Mouse (Mus musculus): ENCODE data around the gene Fpgs. TPM values are rescaled to one million over a fixed set of nuclear protein-coding genes. Genes with fewer than 3 reads are reported as not detected.

Fpgs gene
- polyA plus RNA-seq, 1 experiment from 2014 or later: 22.7 TPM

DNA sequence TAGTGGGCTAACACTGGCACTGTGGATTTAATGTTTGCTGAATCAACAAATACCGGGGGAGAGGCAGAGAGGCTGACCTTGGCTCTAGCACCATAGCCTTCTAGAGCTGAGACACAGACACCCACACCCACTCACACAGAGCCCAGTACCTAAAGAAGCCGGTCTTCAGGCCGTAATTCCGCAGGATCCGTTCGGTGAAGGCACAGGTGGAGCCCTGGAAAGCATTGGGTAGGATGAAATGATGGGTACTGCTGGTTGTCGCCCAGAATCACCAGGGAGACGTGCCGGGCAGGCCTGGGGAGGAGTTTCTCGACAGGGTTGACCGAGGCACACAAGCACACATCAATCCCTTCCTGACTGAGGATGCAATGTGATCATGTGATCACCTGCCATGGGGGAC, 12.9 kb downstream of the Fpgs start:
- no peaks in the 10 kb centered on the region for H3K27me3 ChIP-seq
- H3K4me2 ChIP-seq: no peak overlapping the region
- 85% methylated on average over 11 of the region's 11 CpGs for WGBS
- ATAC-seq (ENCODE audit: low FRiP score, low read depth): no peak
- no peaks in the 10 kb centered on the region for H3K9me3 ChIP-seq
- H3K27ac ChIP-seq (replicated peaks): no peak overlapping the region
- no peak overlapping the region for H3K9ac ChIP-seq
- H3K36me3 ChIP-seq: peaks cover 15% of the 10 kb centered on the region
- peaks cover 23% of the 10 kb centered on the region for H3K4me1 ChIP-seq (replicated peaks)
- no peak overlapping the region for H3K4me3 ChIP-seq

DNA sequence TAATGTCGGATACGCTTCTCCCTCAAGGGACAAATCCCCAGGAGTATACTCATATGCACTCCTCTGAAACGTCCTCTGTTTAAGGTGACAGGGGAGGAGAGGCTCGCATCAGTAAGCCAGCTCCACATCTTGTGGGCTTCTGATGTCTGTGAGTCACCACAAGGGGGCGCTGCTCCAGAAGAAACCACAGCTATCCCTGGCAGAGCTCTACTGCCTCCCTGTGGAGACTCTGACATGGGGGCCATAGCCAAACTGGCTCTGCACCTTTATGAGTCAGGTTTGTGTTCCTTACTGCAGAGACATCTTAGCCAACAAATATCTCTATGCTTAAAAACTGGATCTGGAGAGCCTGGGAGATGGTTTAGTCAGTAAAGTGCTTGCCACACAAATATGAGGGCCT, 14.5 kb downstream of the Fpgs start:
- Histone ChIP-seq H3K4me3 (no peak overlapping the region), H3K36me3 (peaks cover 27% of the 10 kb centered on the region), H3K27me3 (no peaks in the 10 kb centered on the region), H3K9ac (no peak overlapping the region), H3K4me1 (replicated peaks) (peaks cover 23% of the 10 kb centered on the region), H3K4me2 (no peak overlapping the region), H3K9me3 (no peaks in the 10 kb centered on the region), H3K27ac (replicated peaks) (no peak overlapping the region)
- no peak for ATAC-seq (ENCODE audit: low FRiP score, low read depth)
- 14% methylated on average over 5 of the region's 5 CpGs for WGBS

DNA sequence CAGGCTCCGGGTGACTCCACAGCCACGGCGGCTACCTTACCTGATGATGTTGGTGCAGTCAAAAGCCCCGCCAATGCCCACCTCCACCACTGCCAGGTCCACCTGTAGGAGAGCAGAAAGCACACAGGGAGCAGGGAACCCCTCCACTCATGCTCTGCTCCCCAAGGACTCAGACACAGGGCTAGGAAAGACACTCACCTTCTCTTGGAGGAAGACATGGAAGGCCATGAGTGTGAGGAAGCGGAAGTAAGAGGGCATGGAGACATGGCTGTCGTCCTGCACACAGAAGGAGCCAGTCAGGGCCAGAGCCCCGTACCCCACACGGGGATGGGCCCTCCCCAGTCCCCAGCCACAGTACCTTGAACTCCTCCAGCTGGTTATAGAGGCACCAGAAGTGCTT, 16.4 kb downstream of the Fpgs start:
- H3K36me3 ChIP-seq: peaks cover 31% of the 10 kb centered on the region
- no peak for ATAC-seq (ENCODE audit: low FRiP score, low read depth)
- H3K27me3 ChIP-seq: no peaks in the 10 kb centered on the region
- H3K27ac ChIP-seq (replicated peaks): no peak overlapping the region
- WGBS: 93% methylated on average over 8 of the region's 8 CpGs
- H3K4me2 ChIP-seq: no peak overlapping the region
- no peaks in the 10 kb centered on the region for H3K9me3 ChIP-seq
- H3K9ac ChIP-seq: no peak overlapping the region
- H3K4me3 ChIP-seq: no peak overlapping the region
- peaks cover 15% of the 10 kb centered on the region for H3K4me1 ChIP-seq (replicated peaks)

DNA sequence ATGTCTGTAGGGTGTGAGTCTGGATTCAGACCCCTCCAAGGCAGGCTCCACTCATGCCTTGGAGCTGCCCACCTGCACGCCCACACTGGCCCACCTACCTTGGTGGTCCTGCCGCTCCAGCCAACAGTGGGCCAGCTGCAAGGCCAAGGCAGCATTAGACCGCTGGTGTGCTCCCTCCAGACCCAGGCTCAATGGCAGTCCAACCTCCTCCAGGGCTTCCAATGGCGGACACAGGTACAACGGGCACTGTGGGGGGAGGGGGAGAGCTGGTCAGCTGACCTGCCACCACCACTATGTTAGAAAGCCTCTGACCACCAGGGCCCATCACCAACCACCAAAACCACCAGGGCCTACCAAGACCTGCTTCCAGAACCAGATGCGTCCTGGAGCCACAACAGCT, 17.3 kb downstream of the Fpgs start:
- Histone ChIP-seq H3K9me3 (no peaks in the 10 kb centered on the region), H3K4me1 (replicated peaks) (0 out of 2 replicates have a peak, but pooled peaks cover 9% of the 10 kb centered on the region), H3K4me3 (no peak overlapping the region), H3K4me2 (no peak overlapping the region), H3K27ac (replicated peaks) (no peak overlapping the region), H3K9ac (no peak overlapping the region), H3K36me3 (peaks cover 35% of the 10 kb centered on the region), H3K27me3 (no peaks in the 10 kb centered on the region)
- WGBS: 94% methylated on average over 6 of the region's 6 CpGs
- no peak for ATAC-seq (ENCODE audit: low FRiP score, low read depth)

DNA sequence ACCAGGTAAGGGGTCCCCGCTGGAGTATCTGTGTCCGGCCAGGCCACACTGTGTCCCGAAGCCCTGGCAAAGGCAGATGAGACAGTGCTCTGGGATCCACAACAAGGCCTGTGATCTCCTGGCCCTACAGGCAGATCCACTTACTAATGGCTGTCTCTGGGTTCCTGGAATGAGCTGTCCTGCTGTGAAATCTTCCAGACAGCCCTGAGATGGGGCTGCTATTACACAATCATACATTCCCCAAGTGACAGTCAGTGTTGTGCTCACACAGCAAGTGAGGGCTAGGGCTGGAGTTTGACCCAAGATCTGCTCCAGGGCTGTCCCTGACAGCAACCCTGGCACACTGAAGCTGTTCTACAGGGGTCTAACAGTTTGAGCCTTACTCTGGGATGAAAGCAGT, 18.1 kb downstream of the Fpgs start:
- Histone ChIP-seq H3K9ac (no peak overlapping the region), H3K9me3 (no peaks in the 10 kb centered on the region), H3K36me3 (peaks cover 35% of the 10 kb centered on the region), H3K27me3 (no peaks in the 10 kb centered on the region), H3K4me3 (no peak overlapping the region), H3K4me1 (replicated peaks) (0 out of 2 replicates have a peak, but pooled peaks cover 3% of the 10 kb centered on the region), H3K27ac (replicated peaks) (no peak overlapping the region), H3K4me2 (no peak overlapping the region)
- WGBS: 94% methylated on average over 3 of the region's 3 CpGs
- ATAC-seq (ENCODE audit: low FRiP score, low read depth): no peak

DNA sequence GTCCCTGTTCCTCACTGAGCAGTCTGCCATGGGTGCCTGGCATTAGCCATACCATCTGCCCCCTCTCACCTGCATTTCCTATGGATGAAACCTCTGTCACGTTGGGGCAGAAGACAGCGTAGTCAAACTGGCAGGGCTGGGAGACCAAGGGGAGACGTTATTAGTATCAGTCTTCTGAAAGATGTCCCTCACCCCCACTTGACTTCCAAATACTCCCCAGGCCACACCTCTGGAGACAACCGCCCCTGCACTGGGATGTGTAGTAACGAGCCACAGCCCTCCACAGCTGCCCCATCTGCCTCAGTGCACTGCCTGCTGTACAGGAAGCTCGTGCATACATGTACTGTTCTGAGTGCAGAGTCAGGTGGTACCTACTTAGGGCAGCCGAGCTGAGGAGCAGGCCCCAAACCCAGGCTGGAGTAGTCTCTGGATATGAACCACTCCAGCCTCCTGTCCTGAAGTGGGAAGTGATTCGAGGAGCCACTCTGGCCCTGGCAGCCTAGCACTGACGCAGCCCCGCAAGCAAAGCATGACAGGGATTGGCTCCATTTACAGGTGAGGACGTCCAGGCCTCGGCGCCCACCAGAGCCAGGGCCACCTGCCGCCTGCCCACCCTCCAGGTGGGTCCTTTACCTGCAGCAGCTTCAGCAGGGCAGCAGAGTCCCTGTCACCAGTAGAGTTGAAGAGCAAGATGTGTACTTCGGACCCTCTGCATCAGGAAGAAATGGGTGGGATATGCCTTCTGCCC, 19.1 kb downstream of the Fpgs start:
- Histone ChIP-seq H3K9ac (no peak overlapping the region), H3K4me1 (replicated peaks) (peaks cover 8% of the 10 kb centered on the region), H3K4me2 (no peak overlapping the region), H3K36me3 (peaks cover 35% of the 10 kb centered on the region), H3K27ac (replicated peaks) (no peak overlapping the region), H3K27me3 (no peaks in the 10 kb centered on the region), H3K9me3 (no peaks in the 10 kb centered on the region), H3K4me3 (no peak overlapping the region)
- 93% methylated on average over 15 of the region's 15 CpGs for WGBS
- no peak for ATAC-seq (ENCODE audit: low FRiP score, low read depth)

DNA sequence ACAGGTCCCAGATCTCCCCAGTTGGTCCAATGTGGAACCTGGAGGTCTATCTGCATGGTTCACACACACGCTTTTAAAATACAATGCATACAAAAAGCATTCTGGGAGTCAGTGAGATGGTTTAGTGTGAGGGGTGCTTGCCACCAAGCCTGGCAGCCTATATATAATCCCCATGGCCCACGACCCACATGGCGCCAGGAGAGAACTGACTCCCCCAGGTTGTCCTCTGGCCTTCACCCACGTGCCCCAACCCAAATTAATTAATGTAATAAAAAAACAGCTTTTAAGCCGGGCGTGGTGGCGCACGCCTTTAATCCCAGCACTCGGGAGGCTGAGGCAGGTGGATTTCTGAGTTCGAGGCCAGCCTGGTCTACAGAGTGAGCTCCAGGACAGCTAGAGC, 20.2 kb downstream of the Fpgs start:
- no peak for ATAC-seq (ENCODE audit: low FRiP score, low read depth)
- H3K4me3 ChIP-seq: no peak overlapping the region
- H3K9ac ChIP-seq: no peak overlapping the region
- peaks cover 35% of the 10 kb centered on the region for H3K36me3 ChIP-seq
- H3K9me3 ChIP-seq: no peaks in the 10 kb centered on the region
- H3K4me1 ChIP-seq (replicated peaks): peaks cover 6% of the 10 kb centered on the region
- WGBS: 94% methylated on average over 10 of the region's 10 CpGs
- H3K27me3 ChIP-seq: no peaks in the 10 kb centered on the region
- H3K27ac ChIP-seq (replicated peaks): no peak overlapping the region
- H3K4me2 ChIP-seq: no peak overlapping the region

DNA sequence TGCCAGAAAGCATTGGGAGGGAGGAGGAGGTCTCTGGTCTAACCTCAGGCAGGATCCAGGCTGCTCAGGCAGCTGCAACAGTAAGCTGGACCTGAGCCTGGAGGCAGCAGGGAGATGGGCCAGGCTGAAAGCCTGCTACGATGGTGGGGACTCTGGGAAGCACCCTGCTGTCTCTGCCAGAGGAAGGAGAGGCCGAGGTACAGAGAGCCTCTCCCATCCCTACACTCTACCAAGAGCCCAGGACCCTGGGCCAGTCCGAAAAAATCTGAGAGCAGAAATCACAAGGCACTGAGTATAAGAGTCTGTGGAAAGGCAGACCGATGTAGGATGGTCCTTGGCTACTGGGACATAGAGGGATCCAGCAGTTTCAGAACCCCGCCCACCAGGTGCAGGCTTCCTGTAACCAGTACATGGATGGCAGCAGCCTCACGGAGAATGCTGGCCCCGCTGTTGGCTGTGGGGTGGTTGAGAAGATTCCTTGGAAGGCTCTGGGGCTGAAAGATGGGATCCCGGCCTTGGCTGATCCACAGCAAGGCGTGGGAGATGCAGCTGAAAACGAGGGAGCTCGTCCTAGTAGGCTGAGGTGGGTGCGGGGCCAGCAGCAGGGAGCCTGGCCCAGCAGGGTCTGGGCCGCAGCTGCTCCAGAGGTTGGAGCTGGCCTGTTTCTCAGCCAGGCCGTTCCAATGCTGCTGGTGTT, 21.1 kb downstream of the Fpgs start:
- Histone ChIP-seq H3K36me3 (peaks cover 35% of the 10 kb centered on the region), H3K27me3 (no peaks in the 10 kb centered on the region), H3K4me2 (no peak overlapping the region), H3K27ac (replicated peaks) (no peak overlapping the region), H3K4me3 (no peak overlapping the region), H3K4me1 (replicated peaks) (peaks cover 6% of the 10 kb centered on the region), H3K9me3 (no peaks in the 10 kb centered on the region), H3K9ac (no peak overlapping the region)
- 80% methylated on average over 14 of the region's 14 CpGs for WGBS
- ATAC-seq (ENCODE audit: low FRiP score, low read depth): no peak

DNA sequence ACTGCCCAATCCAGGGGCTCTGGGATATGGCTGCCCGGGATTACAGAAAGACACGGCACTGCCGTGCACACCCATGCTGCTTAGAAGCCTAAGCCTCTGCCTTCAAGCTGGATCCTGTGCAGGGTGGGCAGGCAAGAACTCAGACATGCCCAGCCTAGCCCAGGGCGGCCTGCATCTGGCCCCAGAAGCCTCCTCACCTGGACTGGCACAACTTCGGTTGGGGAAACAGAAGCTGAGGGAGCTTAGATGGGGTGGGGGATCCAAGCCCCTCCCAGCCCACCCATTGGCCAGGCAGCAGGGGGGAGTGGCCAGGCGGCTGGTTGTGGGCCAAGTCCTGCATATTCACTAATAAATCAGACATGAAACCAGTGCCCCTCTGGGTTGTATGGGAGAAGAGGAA, 22.2 kb downstream of the Fpgs start:
- no peaks in the 10 kb centered on the region for H3K27me3 ChIP-seq
- no peak overlapping the region for H3K4me3 ChIP-seq
- no peaks in the 10 kb centered on the region for H3K9me3 ChIP-seq
- ATAC-seq (ENCODE audit: low FRiP score, low read depth): no peak
- 70% methylated on average over 6 of the region's 6 CpGs for WGBS
- H3K4me1 ChIP-seq (replicated peaks): peaks cover 6% of the 10 kb centered on the region
- no peak overlapping the region for H3K9ac ChIP-seq
- H3K4me2 ChIP-seq: no peak overlapping the region
- peaks cover 27% of the 10 kb centered on the region for H3K36me3 ChIP-seq
- H3K27ac ChIP-seq (replicated peaks): no peak overlapping the region

DNA sequence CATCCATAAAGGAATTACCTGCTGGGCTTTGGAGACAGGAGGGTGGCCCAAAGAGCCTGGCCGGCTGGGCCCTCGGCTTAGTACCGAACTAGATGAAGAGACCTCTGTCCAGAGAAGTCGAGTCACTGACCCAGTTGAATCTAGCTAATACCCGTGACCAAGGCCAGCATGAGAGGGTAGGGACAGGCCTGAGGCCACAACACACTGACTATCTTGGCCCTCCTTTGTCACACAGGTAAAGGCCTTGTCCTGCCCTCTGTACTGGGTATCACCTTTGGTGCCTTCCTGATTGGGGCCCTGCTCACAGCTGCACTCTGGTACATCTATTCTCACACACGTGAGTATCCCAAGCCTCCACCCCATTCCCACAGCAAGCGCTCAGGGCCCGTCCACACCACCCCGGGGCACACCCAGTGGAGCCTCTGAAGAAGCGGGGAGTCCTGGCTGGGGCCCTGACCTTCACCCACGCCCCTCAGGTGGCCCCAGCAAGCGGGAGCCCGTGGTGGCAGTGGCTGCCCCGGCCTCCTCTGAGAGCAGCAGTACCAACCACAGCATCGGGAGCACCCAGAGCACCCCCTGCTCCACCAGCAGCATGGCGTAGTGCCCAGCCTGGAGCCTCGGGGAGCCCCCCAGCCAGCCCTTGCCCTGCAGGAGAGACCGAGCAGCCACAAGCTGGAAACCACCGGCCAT, 22.8 kb downstream of the Fpgs start:
- no peak overlapping the region for H3K4me3 ChIP-seq
- H3K9me3 ChIP-seq: no peaks in the 10 kb centered on the region
- H3K4me2 ChIP-seq: no peak overlapping the region
- no peak for ATAC-seq (ENCODE audit: low FRiP score, low read depth)
- no peak overlapping the region for H3K27ac ChIP-seq (replicated peaks)
- WGBS: 87% methylated on average over 19 of the region's 19 CpGs
- peaks cover 6% of the 10 kb centered on the region for H3K4me1 ChIP-seq (replicated peaks)
- H3K36me3 ChIP-seq: peaks cover 21% of the 10 kb centered on the region
- H3K27me3 ChIP-seq: no peaks in the 10 kb centered on the region
- H3K9ac ChIP-seq: no peak overlapping the region

DNA sequence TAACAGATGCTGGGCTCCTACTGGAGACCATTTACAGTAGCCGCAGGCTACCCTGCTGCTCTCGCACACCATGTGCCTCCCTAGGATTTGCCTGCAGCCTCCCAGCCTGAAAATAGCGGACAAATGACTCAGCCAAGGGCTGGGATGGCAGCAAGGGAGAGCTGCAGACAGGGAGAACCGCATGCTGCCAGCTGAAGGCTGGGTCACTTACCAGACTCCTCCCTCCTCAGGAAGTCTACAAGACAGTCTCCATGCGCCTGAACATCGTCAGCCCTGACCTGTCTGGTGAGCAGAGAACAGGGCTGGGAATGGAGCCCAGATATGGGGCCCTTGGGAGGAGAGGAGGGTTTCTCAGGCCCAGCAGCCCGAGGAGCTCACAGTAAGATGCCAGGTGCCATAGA, 23.9 kb downstream of the Fpgs start:
- Histone ChIP-seq H3K4me1 (replicated peaks) (peaks cover 6% of the 10 kb centered on the region), H3K27me3 (no peaks in the 10 kb centered on the region), H3K27ac (replicated peaks) (no peak overlapping the region), H3K36me3 (peaks cover 10% of the 10 kb centered on the region; the same call in 1 of the 2 replicates), H3K9ac (no peak overlapping the region), H3K4me2 (no peak overlapping the region), H3K9me3 (no peaks in the 10 kb centered on the region), H3K4me3 (no peak overlapping the region)
- 47% methylated on average over 7 of the region's 7 CpGs for WGBS
- ATAC-seq (ENCODE audit: low FRiP score, low read depth): peak; percentile 60

DNA sequence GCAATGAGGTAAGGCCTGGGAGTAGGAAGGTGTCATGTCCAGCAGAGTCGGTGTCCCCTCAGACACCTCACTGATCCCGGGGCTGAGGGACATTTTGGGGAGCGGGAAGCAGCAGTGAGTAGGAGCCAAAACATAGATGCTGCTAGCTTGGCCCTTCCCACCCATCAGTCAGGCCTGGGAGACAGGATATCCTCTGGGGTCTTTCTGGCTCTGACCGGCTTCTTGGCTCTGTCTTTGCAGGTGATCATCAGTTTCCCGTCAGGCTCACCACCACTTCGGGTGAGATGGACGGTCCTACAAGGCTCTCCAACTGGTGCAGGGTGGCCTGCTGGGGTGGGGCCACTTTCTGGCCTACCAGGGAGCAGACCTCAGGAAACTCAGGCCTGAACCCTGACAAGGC, 26.3 kb downstream of the Fpgs start:
- no peaks in the 10 kb centered on the region for H3K9me3 ChIP-seq
- H3K27ac ChIP-seq (replicated peaks): no peak overlapping the region
- no peak overlapping the region for H3K4me3 ChIP-seq
- H3K36me3 ChIP-seq: 0 out of 2 replicates have a peak, but pooled peaks cover 4% of the 10 kb centered on the region
- no peak for ATAC-seq (ENCODE audit: low FRiP score, low read depth)
- peaks cover 6% of the 10 kb centered on the region for H3K4me1 ChIP-seq (replicated peaks)
- WGBS: 97% methylated on average over 7 of the region's 7 CpGs
- H3K9ac ChIP-seq: no peak overlapping the region
- no peaks in the 10 kb centered on the region for H3K27me3 ChIP-seq
- no peak overlapping the region for H3K4me2 ChIP-seq
